Mouse (Mus musculus) liver, embryonic 11.5 days (tissue): Measurements from ENCODE around the gene Gm340. TPM values are rescaled to one million over a fixed set of nuclear protein-coding genes. Genes with fewer than 3 reads are reported as not detected.

Experiments
- ATAC-seq: fragments of 200-750 bp; cut with Nextera tagmentation; replicated peaks from 2 replicates; pipeline ENCODE4 v1.8.0; 2017; ENCODE audit warnings: moderate number of reproducible peaks, mild to moderate bottlenecking, moderate TSS enrichment, moderate library complexity; ENCODE audit not compliant: low FRiP score
- DNase-seq: peaks from one replicate; pipeline ENCODE4 v3.0.0-alpha.2; 2017; ENCODE audit warnings: low spot score
- H3K27ac ChIP-seq: fragments of 300-500 bp; sonication (generic); 2 replicates; pipeline ENCODE4 v1.5.1; 2014; ENCODE audit warnings: mild to moderate bottlenecking, low read depth, low read length, control low read depth
- H3K27me3 ChIP-seq: fragments of 300-500 bp; sonication (generic); replicated peaks from 2 replicates; pipeline ENCODE4 v1.6.1; 2014; ENCODE audit warnings: low read length, mixed read lengths; ENCODE audit not compliant: control insufficient read depth, insufficient read depth
- H3K36me3 ChIP-seq: fragments of 300-500 bp; sonication (generic); 2 replicates; pipeline ENCODE4 v1.6.1; 2014; ENCODE audit warnings: mild to moderate bottlenecking, low read length, moderate library complexity, mixed read lengths; ENCODE audit not compliant: control insufficient read depth, insufficient read depth
- H3K4me1 ChIP-seq: fragments of 300-500 bp; sonication (generic); replicated peaks from 2 replicates; pipeline ENCODE4 v1.6.1; 2014; ENCODE audit warnings: low read length, mixed read lengths; ENCODE audit not compliant: control insufficient read depth, insufficient read depth
- H3K4me2 ChIP-seq: fragments of 300-500 bp; sonication (generic); 2 replicates; pipeline ENCODE4 v1.6.1; 2014; ENCODE audit warnings: mild to moderate bottlenecking, control low read depth, moderate library complexity
- H3K4me3 ChIP-seq: fragments of 300-500 bp; sonication (generic); 2 replicates; pipeline ENCODE4 v1.5.1; 2014; ENCODE audit warnings: low read depth, low read length, control low read depth
- H3K9ac ChIP-seq: fragments of 300-500 bp; sonication (generic); 2 replicates; pipeline ENCODE4 v1.6.1; 2014; ENCODE audit warnings: low read depth, low read length, control low read depth
- H3K9me3 ChIP-seq: fragments of 300-500 bp; sonication (generic); 2 replicates; pipeline ENCODE4 v1.6.1; 2016; ENCODE audit warnings: low read length, inconsistent platforms, mixed read lengths; ENCODE audit not compliant: control insufficient read depth
- WGBS: fragments of 180-500 bp; shearing (Covaris S2); extraction: QIAGEN DNeasy Blood & Tissue Kit; methylation state at CpG from one replicate; pipeline ENCODE4 v1.1.7; 2014; 5-methylcytosine and 5-hydroxymethylcytosine counted together
- polyA plus RNA-seq: library from polyadenylated mRNA; unstranded; fragments of >200 nt; fragmentation: Nextera tagmentation; extraction: Ambion mirVana; gene quantifications from 2 replicates; pipeline ENCODE4 v1.2.1, GENCODE M21; 2014

Gene Gm340
- polyA plus RNA-seq, 1 experiment from 2014 or later, result 4.1 TPM

- Histone ChIP-seq H3K36me3 (no peaks in the 10 kb centered on the region), H3K27me3 (no peaks in the 10 kb centered on the region), H3K27ac (no peak overlapping the region), H3K4me2 (no peak overlapping the region), H3K4me3 (no peak overlapping the region), H3K9ac (no peak overlapping the region), H3K9me3 (no peaks in the 10 kb centered on the region), H3K4me1 (no peaks in the 10 kb centered on the region)
- DNase-seq, result no peak
- ATAC-seq, result no peak
- 75% methylated on average over 11 of the region's 11 CpGs for WGBS
These were observed 18.5 kb downstream of the Gm340 start for GRCm38 (mm10) chr19:41600647-41601046.

GRCm38 (mm10) chr19:41606208-41606987 lies 24.2 kb downstream of the Gm340 start:
- Histone ChIP-seq H3K27ac (no peak overlapping the region), H3K9ac (no peak overlapping the region), H3K9me3 (no peaks in the 10 kb centered on the region), H3K4me1 (no peaks in the 10 kb centered on the region), H3K4me2 (no peak overlapping the region), H3K27me3 (no peaks in the 10 kb centered on the region), H3K4me3 (no peak overlapping the region), H3K36me3 (no peaks in the 10 kb centered on the region)
- WGBS, result 80% methylated on average over 10 of the region's 10 CpGs
- DNase-seq (no peak), ATAC-seq (no peak)

GRCm38 (mm10) chr19:41611683-41612082 lies 29.5 kb downstream of the Gm340 start:
- DNase-seq (no peak), ATAC-seq (no peak)
- no peaks in the 10 kb centered on the region for H3K36me3 ChIP-seq
- H3K27me3 ChIP-seq, result no peaks in the 10 kb centered on the region
- H3K4me2 ChIP-seq, result no peak overlapping the region
- 72% methylated on average over 6 of the region's 6 CpGs for WGBS
- H3K4me3 ChIP-seq, result no peak overlapping the region
- H3K27ac ChIP-seq, result no peak overlapping the region
- H3K9ac ChIP-seq, result no peak overlapping the region
- no peaks in the 10 kb centered on the region for H3K4me1 ChIP-seq
- H3K9me3 ChIP-seq, result no peaks in the 10 kb centered on the region

- Histone ChIP-seq H3K27me3 (no peaks in the 10 kb centered on the region), H3K9ac (no peak overlapping the region), H3K4me1 (no peaks in the 10 kb centered on the region), H3K36me3 (no peaks in the 10 kb centered on the region), H3K27ac (no peak overlapping the region), H3K4me2 (no peak overlapping the region), H3K4me3 (no peak overlapping the region), H3K9me3 (no peaks in the 10 kb centered on the region)
- DNase-seq (no peak), ATAC-seq (no peak)
- WGBS, result 65% methylated on average over 15 of the region's 16 CpGs
These were observed 31.3 kb downstream of the Gm340 start for GRCm38 (mm10) chr19:41613325-41614087.

- H3K9ac ChIP-seq, result no peak overlapping the region
- H3K9me3 ChIP-seq, result no peaks in the 10 kb centered on the region
- H3K27ac ChIP-seq, result no peak overlapping the region
- DNase-seq, result no peak
- H3K27me3 ChIP-seq, result no peaks in the 10 kb centered on the region
- WGBS, result 69% methylated on average over 11 of the region's 11 CpGs
- no peaks in the 10 kb centered on the region for H3K4me1 ChIP-seq
- H3K4me2 ChIP-seq, result no peak overlapping the region
- ATAC-seq, result no peak
- no peaks in the 10 kb centered on the region for H3K36me3 ChIP-seq
- no peak overlapping the region for H3K4me3 ChIP-seq
These were observed 33.5 kb downstream of the Gm340 start for GRCm38 (mm10) chr19:41615606-41616224.

GRCm38 (mm10) chr19:41616274-41616673 lies 34.1 kb downstream of the Gm340 start:
- Histone ChIP-seq H3K4me3 (no peak overlapping the region), H3K36me3 (no peaks in the 10 kb centered on the region), H3K9me3 (no peaks in the 10 kb centered on the region), H3K27me3 (no peaks in the 10 kb centered on the region), H3K4me2 (no peak overlapping the region), H3K27ac (no peak overlapping the region), H3K9ac (no peak overlapping the region), H3K4me1 (no peaks in the 10 kb centered on the region)
- no peak for ATAC-seq
- 82% methylated on average over 6 of the region's 6 CpGs for WGBS
- DNase-seq, result no peak

GRCm38 (mm10) chr19:41617102-41617501 lies 34.9 kb downstream of the Gm340 start:
- no peak for DNase-seq
- ATAC-seq, result no peak
- Histone ChIP-seq H3K4me1 (no peaks in the 10 kb centered on the region), H3K9me3 (no peaks in the 10 kb centered on the region), H3K9ac (no peak overlapping the region), H3K27me3 (no peaks in the 10 kb centered on the region), H3K4me3 (no peak overlapping the region), H3K4me2 (no peak overlapping the region), H3K27ac (no peak overlapping the region), H3K36me3 (no peaks in the 10 kb centered on the region)
- 87% methylated on average over 13 of the region's 13 CpGs for WGBS

GRCm38 (mm10) chr19:41618153-41618657 lies 36.0 kb downstream of the Gm340 start:
- no peak overlapping the region for H3K9ac ChIP-seq
- no peaks in the 10 kb centered on the region for H3K9me3 ChIP-seq
- H3K36me3 ChIP-seq, result no peaks in the 10 kb centered on the region
- no peak for DNase-seq
- no peak overlapping the region for H3K4me3 ChIP-seq
- H3K27me3 ChIP-seq, result no peaks in the 10 kb centered on the region
- H3K27ac ChIP-seq, result no peak overlapping the region
- 64% methylated on average over 6 of the region's 6 CpGs for WGBS
- no peak for ATAC-seq
- no peak overlapping the region for H3K4me2 ChIP-seq
- H3K4me1 ChIP-seq, result no peaks in the 10 kb centered on the region
